16 mouse cellular contexts compared by ENCODE assay signal in the genomic region with DNA sequence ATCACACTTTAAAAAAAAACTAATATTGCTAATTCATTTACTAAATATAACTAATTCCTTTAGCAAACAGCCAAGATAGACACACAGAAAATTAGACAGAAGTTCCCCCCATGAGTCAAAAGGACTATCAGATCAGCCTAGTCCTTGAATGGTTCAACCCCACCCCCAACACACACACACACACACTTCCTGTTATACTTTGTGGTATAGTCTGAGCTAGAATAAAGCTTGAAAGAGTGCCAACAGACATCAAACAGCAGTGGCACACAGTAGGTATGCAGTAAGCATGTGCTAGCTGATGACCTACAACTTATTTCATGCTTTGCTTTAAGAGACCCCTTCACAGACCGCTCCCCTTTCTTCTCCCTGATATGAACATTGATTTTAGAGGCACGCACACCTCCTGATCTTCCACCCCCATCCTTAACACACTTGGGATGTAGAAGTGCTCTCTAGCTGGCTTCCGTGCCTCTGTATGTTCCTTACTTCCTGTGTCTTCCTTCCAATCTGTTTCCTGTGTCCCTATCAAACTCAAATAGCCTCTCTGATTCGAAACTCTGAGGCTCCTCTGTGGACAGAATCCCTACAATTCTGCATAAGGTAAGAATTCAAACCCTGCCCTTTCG.
A peak's percentile ranks its signal among the peaks of the same experiment; 100 is the strongest.
DNase-seq lines count a peak whose midpoint lies in the region; ATAC-seq lines count a peak whose summit lies in the region.
"Had no signal": no experiment of that assay in that cellular context is flagged by ENCODE, and none has a peak within 500 bp of the region (broad histone marks: within the 10 kb centered on the region; RNA-seq: fewer than 3 reads in every experiment).

No protein-coding gene starts in this region.

- ATAC-seq in hematopoietic stem cell, adult 5-6 weeks (replicated peaks in 1 of 2; ENCODE audit: insufficient read depth in 1 of 2, low FRiP score in 2 of 2, low TSS enrichment in 1 of 2, low read depth in 1 of 2, poor library complexity in 2 of 2, severe bottlenecking in 2 of 2): peak; percentile 47 to 61; a peak in 3 of 4 replicates
- no peak for ATAC-seq in stomach, embryonic 16.5 days (ENCODE audit: insufficient read depth, low FRiP score)
- ATAC-seq in forebrain, embryonic 13.5 days: no peak
- ATAC-seq: hindbrain, postnatal 0 days had no signal

- H3K4me2 ChIP-seq in stomach, embryonic 16.5 days (ENCODE audit: low read depth, low read length): no peak overlapping the region
- H3K4me2 ChIP-seq in forebrain, embryonic 13.5 days: no peak overlapping the region
- H3K4me2 ChIP-seq: liver, embryonic 15.5 days; midbrain, embryonic 11.5 days; neural tube, embryonic 12.5 days had no signal

- peaks cover 14% of the 10 kb centered on the region for H3K4me1 ChIP-seq in stomach, embryonic 16.5 days (ENCODE audit: control insufficient read depth, insufficient read depth, low read length)
- H3K4me1 ChIP-seq in forebrain, embryonic 13.5 days: peaks cover 1% of the 10 kb centered on the region; the same call in 1 of the 2 replicates

- 0 out of 2 replicates have a peak overlapping the region, but pooled peaks have one; percentile 11 for H3K27ac ChIP-seq in stomach, embryonic 16.5 days (ENCODE audit: low read length)
- H3K27ac ChIP-seq in forebrain, embryonic 13.5 days: no peak overlapping the region
- H3K27ac ChIP-seq: hindbrain, postnatal 0 days; liver, embryonic 15.5 days; neural tube, embryonic 12.5 days had no signal

- no peaks in the 10 kb centered on the region for H3K27me3 ChIP-seq in stomach, embryonic 16.5 days (ENCODE audit: control insufficient read depth, insufficient read depth, low read length)
- no peaks in the 10 kb centered on the region for H3K27me3 ChIP-seq in forebrain, embryonic 13.5 days
- H3K27me3 ChIP-seq: CH12.LX; liver, embryonic 15.5 days; neural tube, embryonic 12.5 days had no signal

- H3K4me3 ChIP-seq in stomach, embryonic 16.5 days (replicated peaks; ENCODE audit: low read length): no peak overlapping the region
- H3K4me3 ChIP-seq in forebrain, embryonic 13.5 days: no peak overlapping the region
- H3K4me3 ChIP-seq: liver, embryonic 15.5 days; neural tube, embryonic 12.5 days had no signal

- H3K9me3 ChIP-seq in stomach, embryonic 16.5 days (replicated peaks; ENCODE audit: control insufficient read depth, low read length): no peaks in the 10 kb centered on the region
- no peaks in the 10 kb centered on the region for H3K9me3 ChIP-seq in forebrain, embryonic 13.5 days (replicated peaks)
- H3K9me3 ChIP-seq: liver, embryonic 15.5 days; neural tube, embryonic 12.5 days had no signal

- WGBS in stomach, embryonic 16.5 days: 87% methylated on average over 5 of the region's 5 CpGs
- WGBS in forebrain, embryonic 13.5 days: 90% methylated on average over 5 of the region's 5 CpGs

- no peak overlapping the region for H3K9ac ChIP-seq in stomach, embryonic 16.5 days (ENCODE audit: low read length)
- H3K9ac ChIP-seq in forebrain, embryonic 13.5 days: no peak overlapping the region
- H3K9ac ChIP-seq: liver, embryonic 15.5 days; neural tube, embryonic 12.5 days had no signal

- peak; percentile 53 for DNase-seq in lung, postnatal 36 days
- no peak for DNase-seq in lung, postnatal 10 days
- no peak for DNase-seq in right cerebral cortex, postnatal 36 days (ENCODE audit: low spot score in 2 of 2)
- no peak for DNase-seq in ovary, postnatal 36 days (ENCODE audit: low spot score)
- DNase-seq: cerebellum, adult 11-12 months; heart, adult 18-20 months; kidney, postnatal 14 days; layer of hippocampus, postnatal 36 days had no signal

- no peaks in the 10 kb centered on the region for H3K36me3 ChIP-seq in stomach, embryonic 16.5 days (ENCODE audit: control insufficient read depth, insufficient read depth, low read length)
- H3K36me3 ChIP-seq in forebrain, embryonic 13.5 days (ENCODE audit: poor library complexity, severe bottlenecking): no peaks in the 10 kb centered on the region
- H3K36me3 ChIP-seq: liver, embryonic 15.5 days; neural tube, embryonic 12.5 days had no signal

Comparison
In these comparisons a context has a peak if more than half of its experiments do, and no peak if none do; other contexts are left out.
1. ATAC-seq: peak in hematopoietic stem cell, adult 5-6 weeks (2 of 2); none in stomach, embryonic 16.5 days (single experiment) and forebrain, embryonic 13.5 days (single experiment).